Mouse (Mus musculus) liver, embryonic 16.5 days (tissue): ENCODE measurements around the gene Tbc1d30. TPM values are rescaled to one million over a fixed set of nuclear protein-coding genes. Genes with fewer than 3 reads are reported as not detected.

Source experiments
- ATAC-seq: fragments of 200-750 bp; cut with Nextera tagmentation; 2 replicates; pipeline ENCODE4 v1.8.0; 2017; ENCODE audit warnings: low read depth, mild to moderate bottlenecking, moderate number of reproducible peaks, moderate library complexity
- H3K27ac ChIP-seq: fragments of 300-500 bp; sonication (generic); 2 replicates; pipeline ENCODE4 v1.5.1; 2014; ENCODE audit warnings: mild to moderate bottlenecking, low read length
- H3K27me3 ChIP-seq: fragments of 300-500 bp; sonication (generic); 2 replicates; pipeline ENCODE4 v1.6.1; 2014; ENCODE audit warnings: low read depth, low read length, mixed read lengths; ENCODE audit not compliant: control insufficient read depth, insufficient read depth
- H3K36me3 ChIP-seq: fragments of 300-500 bp; sonication (generic); 2 replicates; pipeline ENCODE4 v1.6.1; 2014; ENCODE audit warnings: mild to moderate bottlenecking; ENCODE audit not compliant: control insufficient read depth, insufficient read depth
- H3K4me1 ChIP-seq: fragments of 300-500 bp; sonication (generic); 2 replicates; pipeline ENCODE4 v1.6.1; 2014; ENCODE audit warnings: low read depth, low read length, mixed read lengths; ENCODE audit not compliant: control insufficient read depth
- H3K4me2 ChIP-seq: fragments of 300-500 bp; sonication (generic); 2 replicates; pipeline ENCODE4 v1.6.1; 2014; ENCODE audit warnings: low read depth, low read length, mixed read lengths
- H3K4me3 ChIP-seq: fragments of 300-500 bp; sonication (generic); 2 replicates; pipeline ENCODE4 v1.5.1; 2014; ENCODE audit warnings: low read depth, mild to moderate bottlenecking, low read length
- H3K9ac ChIP-seq: fragments of 300-500 bp; sonication (generic); 2 replicates; pipeline ENCODE4 v1.6.1; 2014; ENCODE audit warnings: low read depth, low read length
- H3K9me3 ChIP-seq: fragments of 300-500 bp; sonication (generic); replicated peaks from 2 replicates; pipeline ENCODE4 v1.6.1; 2016; ENCODE audit warnings: low read length; ENCODE audit not compliant: control insufficient read depth
- WGBS: fragments of 180-500 bp; shearing (Covaris S2); extraction: QIAGEN DNeasy Blood & Tissue Kit; methylation state at CpG from one replicate; pipeline ENCODE4 v1.1.7; 2014; ENCODE audit not compliant: insufficient replicate concordance; 5-methylcytosine and 5-hydroxymethylcytosine counted together
- polyA plus RNA-seq: library from polyadenylated mRNA; unstranded; fragments of >200 nt; fragmentation: Nextera tagmentation; extraction: Ambion mirVana; gene quantifications from 2 replicates; pipeline ENCODE4 v1.2.1, GENCODE M21; 2015

Tbc1d30 gene
- polyA plus RNA-seq, 1 experiment from 2014 or later, result 0.48 TPM

GRCm38 (mm10) chr10:121238551-121238950, 112.5 kb downstream of the Tbc1d30 start:
- no peaks in the 10 kb centered on the region for H3K36me3 ChIP-seq
- H3K4me2 ChIP-seq, result no peak overlapping the region
- no peak for ATAC-seq
- H3K4me3 ChIP-seq, result no peak overlapping the region
- H3K9ac ChIP-seq, result no peak overlapping the region
- H3K9me3 ChIP-seq, result no peaks in the 10 kb centered on the region
- H3K27ac ChIP-seq, result no peak overlapping the region
- H3K27me3 ChIP-seq, result no peaks in the 10 kb centered on the region
- no peaks in the 10 kb centered on the region; the same call in 1 of the 2 replicates for H3K4me1 ChIP-seq
- WGBS, result 71% methylated on average over 16 of the region's 16 CpGs

GRCm38 (mm10) chr10:121237377-121237776, 113.7 kb downstream of the Tbc1d30 start:
- H3K9me3 ChIP-seq, result no peaks in the 10 kb centered on the region
- no peak overlapping the region for H3K4me3 ChIP-seq
- no peaks in the 10 kb centered on the region for H3K4me1 ChIP-seq
- no peak overlapping the region for H3K4me2 ChIP-seq
- WGBS, result 43% methylated on average over 5 of the region's 5 CpGs
- no peak for ATAC-seq
- no peaks in the 10 kb centered on the region for H3K36me3 ChIP-seq
- H3K27me3 ChIP-seq, result no peaks in the 10 kb centered on the region
- no peak overlapping the region for H3K9ac ChIP-seq
- H3K27ac ChIP-seq, result no peak overlapping the region

DNA sequence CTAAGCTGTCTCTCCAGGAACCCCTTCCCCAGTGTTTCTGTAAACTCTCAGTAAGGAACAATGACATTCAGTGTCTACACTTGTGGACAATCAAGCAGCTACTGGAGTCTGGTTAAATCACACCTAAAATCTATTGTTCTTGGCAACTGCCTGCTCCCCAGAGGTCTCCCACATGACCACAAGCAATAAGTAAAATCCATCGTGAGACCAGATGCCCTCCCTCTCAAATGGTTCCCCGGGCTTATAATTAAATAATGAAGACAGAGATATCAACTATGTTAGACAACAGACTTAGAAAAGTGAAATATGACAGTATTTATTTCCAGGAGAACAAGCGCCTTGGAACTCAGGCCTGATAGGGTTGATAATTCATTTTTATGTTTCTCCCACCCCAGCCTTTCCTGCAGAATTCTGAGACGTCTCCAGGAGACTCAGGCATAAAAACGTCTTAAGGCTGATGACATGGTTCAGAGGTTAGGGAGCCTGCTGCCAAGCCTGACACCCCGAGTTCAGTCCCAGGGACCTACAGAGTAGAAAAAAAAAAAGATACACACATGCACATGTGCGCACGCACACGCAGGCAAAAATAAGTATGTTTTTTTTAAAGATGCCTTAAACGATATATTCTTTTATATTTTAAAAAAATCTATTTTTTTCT, 115.8 kb downstream of the Tbc1d30 start:
- Histone ChIP-seq H3K9me3 (no peaks in the 10 kb centered on the region), H3K4me2 (no peak overlapping the region), H3K4me3 (no peak overlapping the region), H3K4me1 (no peaks in the 10 kb centered on the region), H3K27me3 (no peaks in the 10 kb centered on the region), H3K27ac (no peak overlapping the region), H3K9ac (no peak overlapping the region), H3K36me3 (no peaks in the 10 kb centered on the region)
- ATAC-seq, result no peak
- WGBS, result 63% methylated on average over 10 of the region's 10 CpGs

GRCm38 (mm10) chr10:121234476-121234875, 116.6 kb downstream of the Tbc1d30 start:
- Histone ChIP-seq H3K27me3 (no peaks in the 10 kb centered on the region), H3K4me3 (no peak overlapping the region), H3K36me3 (no peaks in the 10 kb centered on the region), H3K27ac (no peak overlapping the region), H3K9me3 (no peaks in the 10 kb centered on the region), H3K4me2 (no peak overlapping the region), H3K4me1 (no peaks in the 10 kb centered on the region), H3K9ac (no peak overlapping the region)
- 61% methylated on average over 3 of the region's 3 CpGs for WGBS
- no peak for ATAC-seq

DNA sequence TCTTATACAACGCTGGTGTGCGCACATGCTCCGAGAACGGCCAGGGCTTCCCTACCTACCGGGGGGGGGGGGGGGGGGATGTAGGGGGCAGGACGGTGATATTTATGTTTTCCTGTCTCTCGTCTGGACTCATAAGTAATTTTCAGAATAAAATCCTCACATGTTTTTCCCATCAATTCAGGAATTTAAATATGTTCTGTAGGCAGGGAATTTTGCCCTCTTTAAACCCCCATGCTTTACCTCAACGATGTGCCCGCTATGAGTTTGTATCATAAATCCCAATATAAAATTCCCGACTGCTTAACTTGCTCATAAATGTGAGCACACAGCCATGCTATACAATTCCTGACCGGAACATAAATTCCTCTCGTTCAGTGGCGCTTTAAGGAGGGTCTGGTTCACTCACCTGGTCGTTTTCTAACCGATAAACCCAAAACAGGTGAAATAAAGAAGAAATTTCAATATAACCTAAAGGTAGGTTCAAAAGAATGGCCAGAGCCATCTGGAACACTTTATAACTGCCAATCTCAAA, 122.6 kb downstream of the Tbc1d30 start:
- no peaks in the 10 kb centered on the region for H3K9me3 ChIP-seq
- 74% methylated on average over 15 of the region's 15 CpGs for WGBS
- H3K36me3 ChIP-seq, result no peaks in the 10 kb centered on the region
- H3K27ac ChIP-seq, result no peak overlapping the region
- H3K9ac ChIP-seq, result no peak overlapping the region
- ATAC-seq, result no peak
- H3K4me1 ChIP-seq, result no peaks in the 10 kb centered on the region
- H3K27me3 ChIP-seq, result no peaks in the 10 kb centered on the region
- no peak overlapping the region for H3K4me3 ChIP-seq
- H3K4me2 ChIP-seq, result no peak overlapping the region

DNA sequence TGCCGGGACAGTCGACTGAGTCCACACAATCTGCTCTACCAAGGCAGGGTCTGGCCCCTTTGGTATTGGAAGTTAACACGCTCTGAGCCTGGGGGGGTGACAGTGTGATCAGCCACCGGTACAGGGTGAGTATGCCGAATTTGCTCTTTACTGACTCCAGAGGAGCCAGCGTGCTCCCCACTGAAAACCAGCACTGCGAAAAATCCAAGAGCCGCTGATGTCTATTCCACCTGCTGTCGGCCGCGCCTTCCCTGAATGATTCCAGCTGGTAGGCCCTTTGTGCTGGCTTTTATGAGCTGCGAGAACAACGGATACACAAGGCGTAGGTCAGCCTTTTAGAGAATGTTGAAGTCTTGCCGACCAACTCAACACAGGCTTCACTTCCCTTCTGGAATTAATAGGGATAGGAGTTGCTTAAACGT, 123.1 kb downstream of the Tbc1d30 start:
- Histone ChIP-seq H3K27ac (no peak overlapping the region), H3K4me1 (no peaks in the 10 kb centered on the region), H3K27me3 (no peaks in the 10 kb centered on the region), H3K4me2 (no peak overlapping the region), H3K4me3 (no peak overlapping the region), H3K36me3 (no peaks in the 10 kb centered on the region), H3K9ac (no peak overlapping the region), H3K9me3 (no peaks in the 10 kb centered on the region)
- no peak for ATAC-seq
- WGBS, result 74% methylated on average over 16 of the region's 16 CpGs

- Histone ChIP-seq H3K36me3 (no peaks in the 10 kb centered on the region), H3K4me1 (no peaks in the 10 kb centered on the region), H3K27ac (no peak overlapping the region), H3K4me2 (no peak overlapping the region), H3K9ac (no peak overlapping the region), H3K4me3 (no peak overlapping the region), H3K27me3 (no peaks in the 10 kb centered on the region), H3K9me3 (no peaks in the 10 kb centered on the region)
- WGBS, result 70% methylated on average over 5 of the region's 5 CpGs
- ATAC-seq, result no peak
Observed at GRCm38 (mm10) chr10:121227403-121227802, 123.7 kb downstream of the Tbc1d30 start.

GRCm38 (mm10) chr10:121225636-121226035, 125.4 kb downstream of the Tbc1d30 start:
- no peak overlapping the region for H3K4me2 ChIP-seq
- H3K9me3 ChIP-seq, result no peaks in the 10 kb centered on the region
- H3K27me3 ChIP-seq, result no peaks in the 10 kb centered on the region
- H3K9ac ChIP-seq, result no peak overlapping the region
- no peak overlapping the region for H3K4me3 ChIP-seq
- no peaks in the 10 kb centered on the region for H3K4me1 ChIP-seq
- 63% methylated on average over 6 of the region's 6 CpGs for WGBS
- H3K36me3 ChIP-seq, result no peaks in the 10 kb centered on the region
- ATAC-seq, result no peak
- no peak overlapping the region for H3K27ac ChIP-seq

- no peaks in the 10 kb centered on the region for H3K4me1 ChIP-seq
- H3K9ac ChIP-seq, result no peak overlapping the region
- ATAC-seq, result no peak
- no peaks in the 10 kb centered on the region for H3K27me3 ChIP-seq
- H3K36me3 ChIP-seq, result no peaks in the 10 kb centered on the region
- H3K27ac ChIP-seq, result no peak overlapping the region
- no peak overlapping the region for H3K4me2 ChIP-seq
- 61% methylated on average over 4 of the region's 4 CpGs for WGBS
- no peaks in the 10 kb centered on the region for H3K9me3 ChIP-seq
- H3K4me3 ChIP-seq, result no peak overlapping the region
Observed at GRCm38 (mm10) chr10:121222881-121223280, 128.2 kb downstream of the Tbc1d30 start.
